Mouse (Mus musculus) urinary bladder, adult 18-20 months (tissue): ENCODE results near the gene Tfec.

Source experiments
- DNase-seq, 2 experiments: peaks; one replicate each; pipeline ENCODE4 v3.0.0; 2022; ENCODE audit warnings: low spot score in 2 of 2, mixed read lengths in 2 of 2

Tfec gene

DNA sequence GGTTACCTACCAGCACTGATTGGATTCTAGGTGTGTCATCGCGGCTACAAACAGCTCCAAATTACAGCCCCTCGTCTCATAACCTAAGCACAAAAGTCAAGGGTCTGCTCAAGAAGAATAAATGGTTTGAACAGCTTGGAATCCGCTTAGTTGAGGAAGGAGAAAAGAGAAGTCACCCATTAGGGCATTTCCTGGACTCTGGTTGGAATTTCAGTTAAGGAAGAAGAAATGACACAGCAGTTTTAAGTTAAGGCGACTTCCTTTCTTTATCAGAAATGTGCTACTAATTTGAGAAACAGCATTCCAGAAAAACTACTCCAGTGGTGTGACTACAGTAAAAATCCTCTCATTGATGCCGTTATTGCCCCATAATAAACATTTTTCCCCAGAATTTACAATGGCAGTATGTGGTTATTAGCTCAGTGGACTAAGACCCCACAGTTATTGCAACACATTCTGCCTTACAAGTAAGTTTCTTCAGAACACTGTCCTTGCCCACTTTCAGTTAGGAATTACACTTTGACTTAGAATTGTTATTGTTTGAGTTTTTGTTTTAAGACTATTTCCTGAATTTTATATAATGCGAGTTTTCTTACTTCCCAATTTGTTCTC, at the start of gene Tfec:
Gene Tfec, minus strand, starts transcription at position 191 of the 612 bp plus-strand sequence.
- DNase-seq, result no peak

DNA sequence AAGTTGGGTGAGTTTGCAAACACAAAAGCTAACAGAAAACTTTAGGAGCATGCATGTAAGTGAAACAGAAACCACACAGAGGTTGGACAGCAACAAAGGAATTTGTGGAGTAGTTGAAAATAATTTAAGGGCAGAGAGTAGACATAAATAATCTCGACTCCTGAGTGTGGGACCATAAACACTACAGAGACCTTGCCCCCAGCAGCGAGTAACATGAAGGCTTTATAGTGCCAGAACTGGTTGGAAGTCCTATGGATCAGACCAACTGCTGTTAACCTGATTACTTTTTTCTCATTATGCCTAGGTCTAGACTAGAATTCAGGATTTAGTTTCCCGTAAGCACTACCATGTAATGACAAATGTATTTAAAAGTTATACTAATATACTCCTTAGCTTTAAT, 49.6 kb upstream of the Tfec start:
- DNase-seq, result no peak

DNA sequence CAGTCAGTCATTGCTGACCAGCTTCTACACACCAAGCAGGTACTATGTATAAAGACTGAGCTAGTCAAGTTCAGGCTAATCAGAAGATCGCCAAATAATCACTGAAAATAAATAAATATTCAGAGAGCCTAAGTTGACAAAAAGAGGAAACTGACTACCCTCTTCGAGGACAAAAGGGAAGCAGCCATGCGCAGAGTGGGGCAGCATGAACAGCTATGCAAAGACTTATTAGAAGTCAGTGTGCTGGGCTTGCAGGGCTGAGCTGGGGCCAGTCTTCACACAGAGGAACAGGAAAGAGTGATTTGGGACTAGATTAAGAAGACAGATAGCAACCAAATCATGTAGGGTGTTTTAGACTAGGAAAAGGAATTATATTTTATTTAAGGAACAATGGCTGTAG, 45.3 kb upstream of the Tfec start:
- no peak for DNase-seq

DNA sequence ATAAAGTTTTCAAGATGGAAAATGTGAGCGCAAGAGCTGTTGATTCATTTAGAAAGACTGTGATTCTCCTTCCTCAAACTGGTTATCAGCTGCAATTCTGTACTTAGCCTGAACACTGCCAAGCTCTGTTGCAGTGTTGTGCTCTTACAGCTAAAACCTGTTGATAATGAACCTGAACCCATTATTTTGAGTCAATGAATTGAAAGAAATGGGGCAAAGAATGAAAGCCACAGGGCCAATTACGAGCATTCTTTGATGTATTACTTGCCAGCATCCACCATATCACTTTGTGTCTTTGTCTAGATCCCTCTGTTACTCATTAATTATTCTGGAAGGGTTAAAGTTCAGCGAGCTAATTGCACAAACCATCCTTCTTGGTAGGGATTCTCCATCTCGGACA, 44.2 kb upstream of the Tfec start:
- no peak for DNase-seq

DNA sequence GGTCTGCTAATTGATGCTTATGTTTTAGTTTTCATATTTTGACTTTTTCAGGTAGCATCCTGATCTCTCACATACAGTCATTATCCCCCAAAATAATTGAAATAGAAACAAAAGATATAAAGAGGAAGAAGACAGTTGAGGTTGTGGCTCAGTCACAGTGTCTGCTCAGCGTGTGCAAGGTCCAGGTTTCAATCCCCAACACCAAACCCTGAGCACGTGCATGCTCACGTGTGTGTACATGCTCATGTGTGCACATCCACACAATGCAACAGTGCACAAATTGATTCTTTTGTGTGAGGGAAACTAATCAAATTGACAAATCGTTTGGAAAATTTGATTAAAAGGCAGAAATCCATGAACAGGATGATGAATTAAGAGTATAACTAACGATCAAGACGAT, 32.8 kb upstream of the Tfec start:
- no peak for DNase-seq

DNA sequence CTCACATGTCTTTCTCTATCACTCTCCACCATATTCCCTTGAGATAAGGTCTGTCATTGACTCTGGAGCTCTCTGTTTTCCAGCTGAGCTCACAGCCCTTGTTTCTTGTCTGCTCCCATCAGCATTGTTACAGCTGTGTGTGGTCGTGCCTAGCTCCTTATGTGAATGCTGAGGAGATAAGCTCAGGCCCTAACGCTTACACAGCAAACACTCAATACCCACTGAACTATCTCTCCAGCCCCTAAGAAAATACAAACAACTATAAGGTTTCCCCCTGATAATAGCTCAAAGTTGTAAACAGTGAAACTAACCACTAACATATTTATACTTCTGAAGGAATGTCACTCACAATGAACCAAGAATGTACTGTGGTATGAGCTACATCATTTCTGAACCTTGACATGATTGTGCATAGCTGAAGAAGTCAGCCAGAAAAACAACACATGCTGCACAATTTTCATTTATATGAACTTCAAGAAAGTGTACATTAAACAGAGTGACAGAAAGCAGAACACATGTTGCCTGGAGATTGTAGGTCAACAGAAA, 21.9 kb upstream of the Tfec start:
- no peak for DNase-seq

DNA sequence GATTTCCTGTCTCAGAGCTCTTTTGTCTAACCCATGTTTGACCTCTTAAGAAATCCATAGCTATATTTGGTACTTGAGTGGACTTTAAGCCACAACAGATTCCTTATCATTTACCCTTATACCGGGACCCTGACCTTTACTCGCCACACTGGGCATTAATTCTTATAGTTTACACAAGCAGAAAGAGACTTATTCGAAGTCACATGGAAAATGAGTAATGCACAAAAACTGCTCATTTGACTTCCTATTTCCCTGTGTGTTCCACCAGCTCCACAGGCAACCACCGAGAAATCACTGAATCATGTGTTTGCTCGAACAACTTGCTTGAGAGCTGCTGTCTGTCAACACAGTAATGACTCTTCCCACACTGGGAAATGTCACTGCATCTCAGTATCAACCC, 6.4 kb downstream of the Tfec start:
- no peak for DNase-seq

DNA sequence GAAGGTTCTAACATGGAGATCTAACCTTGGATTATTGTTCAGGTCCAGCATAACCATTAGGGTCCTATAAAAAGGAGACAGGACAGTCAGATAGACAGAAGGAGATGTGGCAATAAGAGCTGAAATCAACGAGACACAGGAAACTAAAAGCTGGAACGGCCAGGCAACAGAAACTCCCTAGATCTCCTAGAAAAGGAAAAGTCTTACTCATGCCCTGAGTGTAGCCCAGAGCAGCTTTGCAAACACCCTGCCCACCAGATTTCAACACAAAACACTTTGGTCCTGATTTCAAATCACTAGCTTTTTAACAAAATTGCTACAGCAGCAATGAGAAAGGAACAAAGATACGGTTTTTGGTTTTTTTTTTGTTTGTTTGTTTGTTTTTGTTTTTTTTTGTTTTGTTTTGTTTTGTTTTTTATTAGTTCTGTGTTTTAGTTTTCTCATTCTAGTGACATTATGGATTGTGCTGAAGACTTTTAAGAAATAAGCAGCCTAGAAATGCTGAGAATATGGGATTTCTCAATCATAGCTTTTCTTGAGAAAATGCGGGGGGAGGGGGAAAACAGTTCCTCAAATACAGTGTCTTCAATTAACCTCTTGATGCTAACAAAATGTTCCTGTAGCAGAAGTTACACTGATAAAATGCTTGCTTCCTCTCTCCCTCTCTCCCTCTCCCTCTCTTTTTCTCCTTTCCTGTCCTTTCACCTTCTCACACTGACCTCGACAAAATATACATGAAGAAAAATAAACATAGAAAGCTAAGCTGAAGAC, 14.5 kb downstream of the Tfec start:
- no peak for DNase-seq

DNA sequence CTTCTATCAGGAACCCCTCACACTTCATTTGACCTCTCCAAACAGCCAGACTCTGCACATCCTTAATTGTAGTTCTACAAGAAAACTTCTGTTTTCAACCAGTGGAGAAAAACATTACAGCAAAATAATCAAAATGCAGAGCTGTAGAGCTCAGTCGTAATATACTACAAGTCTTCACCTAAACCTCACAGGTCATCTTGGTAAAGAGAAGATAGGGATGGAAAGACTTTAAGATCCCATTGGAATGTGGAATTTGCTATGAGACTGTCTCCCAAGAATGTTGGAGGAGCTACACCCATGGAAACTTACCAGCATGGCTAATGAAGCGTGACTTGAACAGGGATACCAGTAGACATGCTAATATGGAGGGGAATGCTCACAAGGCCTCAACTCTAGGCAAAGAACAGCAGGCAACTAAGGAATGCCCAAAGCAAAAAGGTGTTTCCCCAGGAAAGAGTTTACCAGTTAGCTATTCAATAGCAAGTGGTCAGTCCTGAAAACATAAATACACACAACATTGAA, 24.2 kb downstream of the Tfec start:
- DNase-seq, result no peak

DNA sequence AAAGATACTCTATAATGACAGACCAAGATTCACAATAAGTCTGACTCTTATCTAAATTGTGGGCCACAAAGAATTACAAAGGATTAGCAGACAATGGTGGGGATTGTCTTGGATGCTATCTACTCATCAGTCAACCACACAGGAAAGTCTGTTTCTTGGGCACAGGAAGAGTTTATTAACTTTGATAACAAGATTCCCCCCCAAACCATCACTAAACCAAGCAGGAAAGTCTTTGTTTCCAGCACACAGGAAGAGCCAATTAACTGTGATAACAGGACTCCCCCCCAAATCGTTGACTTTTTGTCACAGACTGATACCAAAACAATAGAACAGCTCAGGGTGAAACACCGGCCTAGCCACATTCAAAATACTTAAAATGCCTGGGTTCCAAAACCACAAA, 28.2 kb downstream of the Tfec start:
- no peak for DNase-seq

DNA sequence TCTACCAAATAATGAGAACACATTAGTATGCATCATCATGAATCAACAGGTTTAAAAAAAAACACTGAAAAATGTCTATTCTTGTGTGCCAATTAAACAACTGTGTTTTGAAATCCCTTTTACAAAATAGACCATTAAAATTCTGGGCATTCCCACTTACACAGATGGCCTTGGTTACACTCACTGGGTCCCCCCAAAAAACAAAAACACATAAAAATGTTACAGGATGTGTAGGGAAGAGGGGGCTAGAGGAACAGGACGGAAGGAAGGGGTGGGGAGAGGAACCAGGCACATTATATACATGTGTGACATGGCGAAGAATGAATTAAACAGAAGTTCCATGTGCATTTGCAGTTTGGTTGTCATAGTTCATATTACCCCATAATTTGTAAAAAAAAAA, 29.9 kb downstream of the Tfec start:
- no peak for DNase-seq

DNA sequence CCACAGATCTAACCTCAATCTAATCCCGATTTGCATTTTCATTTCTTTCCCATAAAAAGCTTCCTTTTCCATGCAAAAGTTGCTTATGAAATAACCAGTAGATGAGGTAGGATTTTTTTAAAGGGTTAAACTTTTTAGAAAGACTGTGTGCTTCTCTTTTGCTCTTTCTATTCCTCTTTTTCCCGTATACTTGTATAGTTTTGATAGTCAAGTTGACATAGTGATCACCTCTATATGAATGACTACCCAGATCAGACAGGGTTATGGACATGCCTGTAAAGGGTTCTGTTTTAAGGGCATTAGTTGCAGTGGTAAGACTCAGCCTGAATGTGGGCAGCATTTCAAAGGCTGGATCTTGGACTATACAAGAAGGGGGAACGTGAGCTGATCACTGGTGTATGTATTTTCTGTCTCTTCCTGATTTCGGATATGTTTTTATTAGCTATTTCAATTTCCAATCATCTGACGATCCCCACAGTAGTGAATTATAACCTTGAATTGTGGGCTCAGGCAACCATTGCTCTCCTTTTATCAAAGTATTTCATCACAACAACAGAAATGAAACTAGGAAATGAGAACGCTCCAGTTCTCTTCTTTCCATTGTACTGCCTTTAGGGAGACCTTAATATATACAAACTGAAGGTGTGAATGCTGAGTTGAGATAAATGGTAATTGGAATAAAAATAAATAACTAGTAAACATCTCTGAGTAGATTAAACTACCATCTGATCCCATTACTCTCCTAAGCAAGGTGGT, 35.3 kb downstream of the Tfec start:
- no peak for DNase-seq

DNA sequence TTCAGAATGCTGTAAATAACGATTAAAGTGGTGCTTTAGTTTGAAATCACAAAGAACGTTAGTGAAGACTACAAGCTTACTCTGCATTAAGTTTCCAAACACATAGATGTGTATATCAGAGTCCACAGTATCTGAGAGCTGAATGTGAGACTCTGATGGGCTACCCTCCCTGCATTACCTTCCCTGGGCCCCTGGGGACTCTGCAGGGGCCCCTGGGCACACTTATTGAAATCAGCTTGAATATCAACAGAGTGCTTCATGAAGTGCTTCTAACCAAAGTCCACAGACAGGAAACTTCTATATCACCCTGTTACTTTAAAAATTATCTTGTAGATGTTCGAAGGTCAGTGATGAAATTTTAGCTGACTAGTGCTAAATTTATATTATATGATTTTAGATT, 36.2 kb downstream of the Tfec start:
- no peak for DNase-seq

DNA sequence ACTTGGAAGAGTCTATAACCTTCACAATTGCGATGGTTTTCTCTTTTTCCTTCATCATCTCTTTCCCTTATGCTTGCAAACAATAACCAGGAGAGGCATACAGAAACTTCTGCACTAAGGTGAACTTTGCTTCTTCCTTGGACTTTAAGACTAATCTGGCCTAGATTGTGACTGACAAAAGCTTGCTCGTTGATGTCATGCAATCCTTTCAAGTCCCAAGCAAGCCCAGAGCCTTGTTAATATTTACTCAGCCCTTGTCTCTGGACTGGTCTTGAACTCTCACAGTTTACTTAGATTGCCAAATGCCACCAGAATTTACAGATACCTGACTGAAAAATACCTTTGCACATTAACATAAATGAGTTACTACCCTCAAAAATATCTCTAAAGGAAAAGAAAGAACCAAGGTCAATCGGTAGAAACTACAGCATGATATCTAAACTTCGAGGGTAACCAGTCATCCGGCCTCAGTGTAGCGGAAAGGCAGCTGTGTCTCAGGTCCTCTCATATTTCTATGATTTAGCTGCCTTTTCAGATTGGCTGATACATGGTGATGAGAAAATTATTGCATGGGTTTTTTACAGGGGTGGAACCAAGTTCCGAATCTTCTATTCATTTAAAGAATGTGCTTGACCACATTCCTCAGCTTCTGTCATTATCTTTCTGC, 42.2 kb downstream of the Tfec start:
- no peak for DNase-seq

DNA sequence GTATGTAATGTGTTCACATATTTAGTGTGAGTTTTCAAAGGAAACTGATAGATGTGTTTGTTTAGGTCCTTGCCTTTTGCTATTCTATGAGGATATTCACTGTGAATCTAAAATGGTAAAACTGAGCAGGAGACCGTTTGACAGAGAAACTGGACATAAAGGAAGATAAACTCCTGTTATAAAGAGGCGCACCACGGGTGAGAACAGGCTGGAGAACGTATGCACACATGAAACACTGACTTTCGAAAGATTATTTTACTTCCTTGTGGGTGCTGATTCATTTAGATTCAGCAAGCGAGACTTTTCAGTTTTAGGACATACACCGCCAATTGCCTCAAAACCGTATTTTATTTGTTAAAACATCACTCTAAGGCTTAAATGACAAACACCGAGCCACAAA, 43.3 kb downstream of the Tfec start:
- no peak for DNase-seq

DNA sequence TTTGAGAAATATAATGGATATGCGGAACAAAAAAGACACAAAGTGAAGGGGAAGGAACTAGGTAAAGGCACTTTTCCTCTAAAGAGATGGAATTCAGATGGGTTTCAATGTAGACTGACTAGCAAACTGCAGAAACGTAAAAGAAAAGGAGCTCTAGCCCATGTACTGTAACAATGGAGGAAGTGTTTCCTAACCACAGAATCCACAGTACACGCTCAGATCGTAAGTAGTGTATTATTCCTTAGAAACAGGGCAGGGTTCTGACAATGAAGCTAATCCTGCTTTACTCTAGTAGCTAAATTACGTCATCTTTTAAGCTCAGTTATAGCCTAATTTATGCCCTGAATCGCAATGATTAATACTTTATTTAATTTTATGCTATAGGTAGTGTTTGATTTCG, 51.7 kb downstream of the Tfec start:
- DNase-seq, result no peak

DNA sequence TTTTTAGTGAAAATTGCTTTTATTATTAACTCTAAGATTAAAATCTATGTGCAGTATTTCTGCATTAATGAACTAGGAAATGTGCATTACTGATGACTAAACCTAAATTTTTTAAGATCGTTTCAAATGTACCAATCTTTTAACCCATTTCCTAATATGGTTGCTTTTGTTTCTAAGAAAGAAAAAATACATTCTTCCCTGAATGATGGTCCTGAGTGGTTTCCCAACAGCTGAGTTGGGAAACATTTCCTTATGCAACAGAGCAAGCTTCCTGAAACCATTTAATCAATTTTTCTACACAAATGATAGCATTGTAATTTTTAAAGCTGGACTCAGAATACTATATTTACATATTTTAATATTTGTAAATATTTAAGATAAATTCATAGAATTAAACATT, 62.6 kb downstream of the Tfec start:
- no peak for DNase-seq

DNA sequence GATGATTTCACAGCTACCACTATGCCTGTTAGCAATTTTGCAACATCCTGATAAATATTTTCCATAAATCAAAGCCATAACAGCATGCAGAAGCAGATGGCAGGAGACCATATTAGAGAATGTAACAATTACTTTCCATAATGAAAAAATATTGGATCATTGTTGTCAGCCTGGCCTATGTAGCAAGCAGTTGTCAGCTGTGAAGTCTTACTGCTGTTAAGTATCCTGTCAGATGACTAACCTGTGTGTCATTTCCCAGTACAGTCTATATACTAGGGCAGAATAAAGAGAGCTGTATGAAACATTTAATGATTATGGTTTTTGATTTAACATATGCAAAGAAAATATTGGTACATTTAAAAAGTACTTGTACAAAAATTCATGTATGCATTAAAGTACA, 69.9 kb downstream of the Tfec start:
- DNase-seq, result no peak

DNA sequence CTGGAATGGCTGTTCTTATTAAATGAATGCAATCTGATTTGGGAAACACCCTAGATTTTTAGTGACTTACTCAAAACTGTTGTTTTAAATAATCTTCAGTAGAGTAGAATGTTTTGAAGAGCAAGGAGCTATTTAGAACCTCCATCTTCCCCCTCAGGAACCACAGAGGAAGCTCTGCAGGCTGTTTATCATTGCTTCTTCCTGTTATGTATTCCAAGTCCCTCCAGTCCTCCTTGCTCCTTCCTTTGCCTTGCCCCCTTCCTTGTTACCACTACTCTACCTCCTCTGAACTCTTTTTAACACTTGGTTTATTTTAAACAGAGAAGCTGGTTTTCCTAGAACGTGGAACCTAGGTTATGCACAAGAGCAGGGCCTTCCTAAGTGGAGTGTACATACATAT, 76.3 kb downstream of the Tfec start:
- no peak for DNase-seq

DNA sequence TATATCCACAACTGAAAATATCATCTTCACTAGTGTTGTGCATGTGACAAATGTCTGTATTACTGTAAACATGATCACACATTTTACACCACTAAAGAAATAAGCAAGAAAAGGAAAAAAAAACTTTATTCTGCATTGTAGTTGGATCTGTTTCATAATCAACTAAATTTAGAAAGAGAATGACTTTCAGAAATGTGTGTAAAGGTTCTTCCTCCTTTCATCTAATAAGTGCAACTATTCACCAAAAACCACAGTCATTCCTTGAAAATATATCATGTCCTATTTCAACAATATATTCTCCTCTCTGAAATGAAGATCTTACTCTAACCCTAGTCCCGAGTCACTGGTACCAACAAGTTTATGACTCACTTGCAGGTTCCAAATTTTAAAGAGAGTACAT, 91.9 kb downstream of the Tfec start:
- no peak for DNase-seq

DNA sequence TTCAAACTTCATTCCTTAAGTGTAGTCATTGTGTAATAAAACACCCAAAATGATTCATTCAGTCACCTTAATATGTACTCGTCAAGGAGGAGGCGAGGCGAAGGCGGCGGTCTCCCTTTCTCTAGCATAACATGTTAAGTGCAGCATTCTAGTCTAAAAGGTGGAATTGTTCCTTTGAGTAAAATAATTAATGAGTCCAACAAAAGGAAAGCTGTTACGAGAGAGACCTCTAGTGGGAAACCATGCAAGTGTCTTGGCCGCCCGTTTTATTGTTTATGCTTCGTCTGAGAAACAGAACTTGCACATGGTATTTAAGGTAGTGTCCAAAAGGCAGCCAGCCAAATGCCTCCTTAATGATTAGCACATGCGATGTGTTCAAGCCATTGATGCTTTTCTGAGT, 100.6 kb downstream of the Tfec start:
- DNase-seq, result no peak

DNA sequence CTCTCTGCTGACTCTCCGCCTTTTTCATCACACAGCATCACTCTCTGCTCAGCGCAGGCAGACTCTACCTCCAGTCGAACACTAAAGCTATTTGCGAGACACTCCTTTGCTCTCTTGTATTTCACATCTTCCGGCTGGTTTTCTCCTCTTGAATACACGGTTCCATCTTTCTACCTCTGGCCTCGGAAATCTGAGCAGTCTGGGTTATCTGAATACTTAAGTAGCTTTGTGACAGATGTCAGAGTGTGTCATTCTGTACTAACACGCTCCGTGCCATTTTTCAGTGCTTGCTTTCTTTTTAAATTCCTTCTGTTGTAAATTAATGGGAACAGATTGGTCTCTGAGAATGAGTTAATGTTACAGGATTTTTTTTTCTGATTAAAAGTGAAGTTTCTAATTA, 101.3 kb downstream of the Tfec start:
- no peak for DNase-seq
